Mouse (Mus musculus): Measurements from ENCODE around the gene Dnah7c.

- TF ChIP-seq CTCF (IDR thresholded peaks at IDR 0.05; ENCODE audit: insufficient read depth, low read depth, low read length) (no peak), POLR2A (IDR thresholded peaks at IDR 0.05; ENCODE audit: insufficient read depth, low read depth, low read length) (no peak)
These were observed 427.3 kb downstream of the Dnah7c start for GRCm38 (mm10) chr1:46852600-46853272.

All from olfactory bulb, adult 2 months (tissue).